Mouse (Mus musculus): ENCODE measurements around the gene Pnmal2.

- TF ChIP-seq POLR2A (IDR thresholded peaks at IDR 0.05; ENCODE audit: borderline replicate concordance, extremely low read depth, low read depth, low read length) (no peak), CTCF (IDR thresholded peaks at IDR 0.05; ENCODE audit: insufficient read depth, low read length) (no peak)
Observed at GRCm38 (mm10) chr7:16906889-16907559, 37.5 kb upstream of the Pnmal2 start.

All from lung, adult 2 months (tissue).